Mouse (Mus musculus) bone marrow, adult 2 months (tissue): ENCODE results near the gene Car6.

Experiments used
- CTCF ChIP-seq: fragments of 200-500 bp; IDR thresholded peaks from 2 replicates; pipeline ENCODE4 v1.5.1; 2011; ENCODE audit warnings: low read length, control low read depth; ENCODE audit not compliant: control insufficient read depth, insufficient read depth
- POLR2A ChIP-seq: fragments of 200-500 bp; IDR thresholded peaks from 2 replicates; pipeline ENCODE4 v1.6.1; 2011; ENCODE audit warnings: low read depth, mild to moderate bottlenecking, control low read depth, low read length, borderline replicate concordance; ENCODE audit not compliant: control insufficient read depth

GRCm38 (mm10) chr4:150188236-150188635, 12.9 kb downstream of the Car6 start:
- TF ChIP-seq CTCF (no peak), POLR2A (no peak)
